Mouse (Mus musculus) Patski (cell line): Measurements from ENCODE around the gene Fbxl18. TPM values are rescaled to one million over a fixed set of nuclear protein-coding genes. Genes with fewer than 3 reads are reported as not detected.

ENCODE experiments used
- ATAC-seq: fragments of 100-300 bp; one replicate; pipeline ENCODE4 v1.8.0; 2021
- CTCF ChIA-PET: fragments of 350-600 bp; sonication (Branson Sonifier 250); formaldehyde crosslinking; loops from one replicate; lab custom pipeline; 2022; ENCODE audit warnings: inconsistent platforms; lab: Charles Lee
- POLR2A ChIA-PET: fragments of 350-600 bp; sonication (Branson Sonifier 250); formaldehyde crosslinking; loops from one replicate; lab custom pipeline; 2022; ENCODE audit warnings: antibody characterized with exemption, inconsistent platforms; lab: Charles Lee
- DNase-seq: peaks from one replicate; pipeline ENCODE4 v3.0.0-alpha.2; 2011; ENCODE audit warnings: low read depth, low spot score
- H3K27me3 ChIP-seq: fragments of 371-371 bp; one replicate; pipeline ENCODE4 v1.5.1; 2021
- CTCF ChIP-seq: fragments of 100-300 bp; IDR thresholded peaks from one replicate; pipeline ENCODE4 v1.5.1; 2021
- in situ Hi-C: fragments of 300-500 bp; cut with MboI; formaldehyde crosslinking; loops from 3 replicates; pipeline ENCODE4 v1.11.1; 2018; ENCODE audit warnings: low pct_unique_long_range_greater_than_20kb, mixed read lengths
- polyA plus RNA-seq: library from polyadenylated mRNA; unstranded; gene quantifications from one replicate; pipeline ENCODE4 v1.2.3, GENCODE M21; 2021

Gene Fbxl18
- polyA plus RNA-seq, 1 experiment from 2014 or later: 11.1 TPM

- no peaks in the 10 kb centered on the region for H3K27me3 ChIP-seq
- DNase-seq (no peak), ATAC-seq (peak; percentile 1)
- in situ Hi-C loops: no loop called here
- no peak for TF ChIP-seq CTCF
- POLR2A ChIA-PET: interaction anchor here (0.6 to 8.0 kb wide), 7 partner anchors 7 to 149 kb away, joined by 3 to 69 read pairs (median 5); partner anchors contain the start of gene Fbxl18
- CTCF ChIA-PET: interaction anchor here (0.7 to 2.3 kb wide), 3 partner anchors 15 to 29 kb away, joined by 3 to 11 read pairs (median 6); no protein-coding TSS in a partner anchor
Measured at GRCm38 (mm10) chr5:142902506-142903314, 7.5 kb upstream of the Fbxl18 start.

- peak; percentile 8 for ATAC-seq
- in situ Hi-C loops: no loop called here
- CTCF ChIA-PET: interaction anchor here (0.7 to 2.3 kb wide), 4 partner anchors 13 to 30 kb away, joined by 3 to 6 read pairs (median 4); no protein-coding TSS in a partner anchor
Measured at GRCm38 (mm10) chr5:142901846-142902505, 6.8 kb upstream of the Fbxl18 start.

GRCm38 (mm10) chr5:142901355-142901802, 6.2 kb upstream of the Fbxl18 start:
- H3K27me3 ChIP-seq: no peaks in the 10 kb centered on the region
- no peak for DNase-seq
- CTCF ChIA-PET: interaction anchor here (0.8 to 2.3 kb wide), 3 partner anchors 12 to 31 kb away, joined by 3 to 6 read pairs (median 6); no protein-coding TSS in a partner anchor
- no peak for TF ChIP-seq CTCF
- peak; percentile 18 for ATAC-seq
- POLR2A ChIA-PET: interaction anchor here (0.5 to 8.0 kb wide), 8 partner anchors 8 to 84 kb away, joined by 3 to 69 read pairs (median 4); partner anchors contain the start of gene Tnrc18
- in situ Hi-C loops: no loop called here

More at GRCm38 (mm10) chr5:142901846-142902505, 6.8 kb upstream of the Fbxl18 start:
- POLR2A ChIA-PET: interaction anchor here (0.5 to 8.0 kb wide), 8 partner anchors 12 to 81 kb away, joined by 3 to 69 read pairs (median 5); no protein-coding TSS in a partner anchor
- no peak for DNase-seq
- TF ChIP-seq CTCF: no peak
- H3K27me3 ChIP-seq: no peaks in the 10 kb centered on the region

GRCm38 (mm10) chr5:142900651-142901050, 5.4 kb upstream of the Fbxl18 start:
- TF ChIP-seq CTCF: no peak
- in situ Hi-C loops: no loop called here
- ATAC-seq (no peak), DNase-seq (no peak)
- POLR2A ChIA-PET: interaction anchor here (0.7 to 8.0 kb wide), 5 partner anchors 9 to 83 kb away, joined by 3 to 69 read pairs (median 4); partner anchors contain the start of gene Tnrc18
- CTCF ChIA-PET: interaction anchor here (1.5 to 2.3 kb wide), 2 partner anchors 13 to 31 kb away, joined by 6 read pairs; no protein-coding TSS in a partner anchor
- no peaks in the 10 kb centered on the region for H3K27me3 ChIP-seq

GRCm38 (mm10) chr5:142899932-142900533, 4.8 kb upstream of the Fbxl18 start:
- DNase-seq: no peak
- TF ChIP-seq CTCF: no peak
- CTCF ChIA-PET: no interaction called here
- POLR2A ChIA-PET: interaction anchor here (1.8 to 8.0 kb wide), 2 partner anchors 10 to 29 kb away, joined by 4 to 69 read pairs; no protein-coding TSS in a partner anchor
- in situ Hi-C loops: no loop called here
- ATAC-seq: no peak
- H3K27me3 ChIP-seq: no peaks in the 10 kb centered on the region

- POLR2A ChIA-PET: interaction anchor here (8.0 kb wide), 1 partner anchor 30 kb away, joined by 69 read pairs; no protein-coding TSS in a partner anchor
- H3K27me3 ChIP-seq: no peaks in the 10 kb centered on the region
- TF ChIP-seq CTCF: no peak
- in situ Hi-C loops: no loop called here
- no peak for DNase-seq
- ATAC-seq: no peak
- CTCF ChIA-PET: no interaction called here
Measured at GRCm38 (mm10) chr5:142899057-142899601, 3.9 kb upstream of the Fbxl18 start.

GRCm38 (mm10) chr5:142898316-142898715, 3.1 kb upstream of the Fbxl18 start:
- H3K27me3 ChIP-seq: no peaks in the 10 kb centered on the region
- POLR2A ChIA-PET: no interaction called here
- no peak for DNase-seq
- no peak for TF ChIP-seq CTCF
- ATAC-seq: no peak
- in situ Hi-C loops: no loop called here
- CTCF ChIA-PET: no interaction called here

- DNase-seq (no peak), ATAC-seq (no peak)
- no peak for TF ChIP-seq CTCF
- in situ Hi-C loops: no loop called here
- ChIA-PET CTCF (interaction anchor here (0.9 to 1.1 kb wide), 2 partner anchors 17 to 19 kb away, joined by 3 read pairs; no protein-coding TSS in a partner anchor), POLR2A (interaction anchor here (1.4 kb wide), 1 partner anchor 8 kb away, joined by 3 read pairs; no protein-coding TSS in a partner anchor)
- no peaks in the 10 kb centered on the region for H3K27me3 ChIP-seq
Measured at GRCm38 (mm10) chr5:142897568-142898248, 2.5 kb upstream of the Fbxl18 start.

GRCm38 (mm10) chr5:142896713-142897112, 1.5 kb upstream of the Fbxl18 start:
- in situ Hi-C loops: no loop called here
- CTCF ChIA-PET: interaction anchor here (1.3 to 2.4 kb wide), 3 partner anchors 8 to 40 kb away, joined by 3 to 12 read pairs (median 9); partner anchors contain the start of gene Actb
- TF ChIP-seq CTCF: no peak
- ATAC-seq (no peak), DNase-seq (no peak)
- POLR2A ChIA-PET: interaction anchor here (1.4 to 2.0 kb wide), 2 partner anchors 9 to 78 kb away, joined by 3 to 6 read pairs; no protein-coding TSS in a partner anchor
- H3K27me3 ChIP-seq: no peaks in the 10 kb centered on the region
